Mouse (Mus musculus): ENCODE results near the gene Prl7d1. TPM values are rescaled to one million over a fixed set of nuclear protein-coding genes. Genes with fewer than 3 reads are reported as not detected.

Prl7d1 gene
- not detected in 2 replicates for polyA plus RNA-seq (2012)

GRCm38 (mm10) chr13:27716636-27717035 lies at the start of gene Prl7d1:
TSS of gene Prl7d1 (minus strand) at chr13:27716736.
- no peak for TF ChIP-seq GATA1 (IDR thresholded peaks at IDR 0.05; ENCODE audit: low read length)

GRCm38 (mm10) chr13:27734512-27735186 lies 18.1 kb upstream of the Prl7d1 start:
- no peak for TF ChIP-seq GATA1 (IDR thresholded peaks at IDR 0.05; ENCODE audit: low read length)

GRCm38 (mm10) chr13:27706521-27706920 lies 10.0 kb downstream of the Prl7d1 start:
- TF ChIP-seq GATA1 (IDR thresholded peaks at IDR 0.05; ENCODE audit: low read length), result no peak

DNA sequence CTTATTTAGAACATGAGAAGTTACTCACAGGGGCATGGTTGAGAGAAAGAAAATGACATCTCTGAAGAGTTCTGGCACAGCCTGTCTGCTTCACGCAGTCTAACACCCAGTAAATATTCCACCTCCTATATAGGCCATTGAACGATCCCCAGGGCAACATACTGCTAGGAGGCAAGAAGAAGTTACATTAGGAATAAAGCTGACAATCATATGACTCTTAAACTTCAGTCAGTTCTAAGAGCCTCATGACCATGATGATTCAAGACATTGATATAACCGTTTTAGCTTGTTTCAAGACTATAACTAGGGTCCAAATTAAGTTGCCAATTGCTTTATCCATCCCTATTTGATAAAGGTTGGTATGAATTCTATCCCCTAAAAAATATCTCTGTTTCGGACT lies 48.6 kb downstream of the Prl7d1 start, which contains the start of gene Prl7a2:
Gene Prl7a2 (minus strand): TSS at position 101 of the 400 bp plus-strand sequence.
- no peak for TF ChIP-seq GATA1 (IDR thresholded peaks at IDR 0.05; ENCODE audit: low read length)

DNA sequence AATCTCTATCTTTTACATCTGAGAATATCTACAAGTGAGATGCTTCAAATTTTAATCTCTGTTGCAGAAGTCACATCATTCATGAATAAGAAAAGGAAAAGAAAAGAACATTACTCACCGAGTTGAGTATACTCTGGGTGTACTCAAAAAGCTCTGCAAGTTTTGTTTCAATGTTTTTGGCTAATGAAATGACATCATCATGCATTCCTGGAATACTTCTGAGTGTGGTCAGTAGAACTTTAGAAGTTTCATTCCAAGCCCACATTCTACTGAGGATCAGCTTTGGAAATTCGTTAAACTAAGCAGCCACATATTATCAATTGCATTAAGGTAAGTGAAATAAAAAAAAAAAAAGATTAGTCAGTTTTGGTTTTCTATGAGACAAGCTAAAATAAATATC lies 55.8 kb downstream of the Prl7d1 start:
- no peak for TF ChIP-seq GATA1 (IDR thresholded peaks at IDR 0.05; ENCODE audit: low read length)

Other genes starting within 250 kb of the Prl7d1 start
- not detected in 2 replicates for gene Prl8a8, start 203.5 kb downstream of the Prl7d1 start, polyA plus RNA-seq (2012)
- gene Prl8a9, start 152.1 kb downstream of the Prl7d1 start, polyA plus RNA-seq (2012), result not detected in 2 replicates
- gene Prl8a1, start 134.6 kb downstream of the Prl7d1 start, polyA plus RNA-seq (2012), result not detected in 2 replicates
- gene Prl7b1, start 106.2 kb downstream of the Prl7d1 start, polyA plus RNA-seq (2012), result not detected in 2 replicates
- gene Prl7a1, start 74.2 kb downstream of the Prl7d1 start, polyA plus RNA-seq (2012), result not detected in 2 replicates
- not detected in 2 replicates for gene Prl7a2, start 48.7 kb downstream of the Prl7d1 start, polyA plus RNA-seq (2012)
- gene Prl7c1, start 64.1 kb upstream of the Prl7d1 start, polyA plus RNA-seq (2012), result not detected in 2 replicates
- gene Prl2a1, start 84.9 kb upstream of the Prl7d1 start, polyA plus RNA-seq (2012), result not detected in 2 replicates
- not detected in 2 replicates for gene Prl2c1, start 132.6 kb upstream of the Prl7d1 start, polyA plus RNA-seq (2012)

Data from G1E-ER4 (cell line).